8 mouse cellular contexts compared by ENCODE assay signal in genomic region chr11:30954279-30954725, GRCm38 (mm10). TPM values are rescaled to one million over a fixed set of nuclear protein-coding genes. Genes with fewer than 3 reads are reported as not detected.
DNase-seq lines count a peak whose midpoint lies in the region; ATAC-seq and TF ChIP-seq lines count a peak whose summit lies in the region.

Erlec1 (minus strand) TSS chr11:30954335.

- DNase-seq in A20 (ENCODE audit: low read depth, low spot score): peak; percentile 90
- peak; percentile 82 to 84 for DNase-seq in heart, adult 9 months (ENCODE audit: low spot score in 2 of 2)
- DNase-seq in monocyte, adult 2 months (ENCODE audit: low read depth in 1 of 2, low spot score in 2 of 2): peak; percentile 27 to 66
- peak; percentile 87 to 88 for DNase-seq in spleen, postnatal 36 days (ENCODE audit: low spot score in 2 of 2)

- ATAC-seq in kidney, embryonic 14.5 days (ENCODE audit: low FRiP score, low TSS enrichment): peak; percentile 100
- ATAC-seq in limb, embryonic 15.5 days (ENCODE audit: insufficient number of reproducible peaks, low FRiP score, low TSS enrichment, low read depth): peak; percentile 91

- H3K9ac ChIP-seq in kidney, embryonic 14.5 days (ENCODE audit: low read depth, low read length): peak within 1 kb of the TSS; percentile 81
- H3K9ac ChIP-seq in limb, embryonic 15.5 days: peak within 1 kb of the TSS; percentile 79

- peak within 1 kb of the TSS; percentile 92 for H3K4me3 ChIP-seq in bone marrow macrophage, adult 2 months (ENCODE audit: insufficient read depth, low read length)
- H3K4me3 ChIP-seq in embryonic fibroblast, embryonic 13.5 days (ENCODE audit: insufficient read depth, low read length): peak within 1 kb of the TSS; percentile 98
- H3K4me3 ChIP-seq in kidney, embryonic 14.5 days (ENCODE audit: low read length): peak within 1 kb of the TSS; percentile 88
- peak within 1 kb of the TSS; percentile 81 for H3K4me3 ChIP-seq in limb, embryonic 15.5 days

- peak within 1 kb of the TSS; percentile 70 for H3K4me2 ChIP-seq in kidney, embryonic 14.5 days (replicated peaks; ENCODE audit: low read depth, low read length)
- H3K4me2 ChIP-seq in limb, embryonic 15.5 days: peak within 1 kb of the TSS; percentile 53

- H3K27ac ChIP-seq in bone marrow macrophage, adult 2 months (ENCODE audit: insufficient read depth, low read depth, low read length): peak within 1 kb of the TSS; percentile 50
- peak within 1 kb of the TSS; percentile 69 for H3K27ac ChIP-seq in embryonic fibroblast, embryonic 13.5 days (ENCODE audit: insufficient read depth, low read length)
- peak within 1 kb of the TSS; percentile 84 for H3K27ac ChIP-seq in kidney, embryonic 14.5 days (ENCODE audit: low read depth, low read length)
- H3K27ac ChIP-seq in limb, embryonic 15.5 days: peak within 1 kb of the TSS; percentile 88

- peaks cover 4% of the 10 kb centered on the region; the same call in 1 of the 2 replicates for H3K4me1 ChIP-seq in bone marrow macrophage, adult 2 months (ENCODE audit: control insufficient read depth, insufficient read depth, low read length)
- H3K4me1 ChIP-seq in embryonic fibroblast, embryonic 13.5 days (ENCODE audit: control insufficient read depth, insufficient read depth, low read length): no peaks in the 10 kb centered on the region
- H3K4me1 ChIP-seq in kidney, embryonic 14.5 days (ENCODE audit: control insufficient read depth, insufficient read depth, low read length): peaks cover 10% of the 10 kb centered on the region; the same call in 1 of the 2 replicates
- peaks cover 7% of the 10 kb centered on the region; the same call in 1 of the 2 replicates for H3K4me1 ChIP-seq in limb, embryonic 15.5 days

- TF ChIP-seq POLR2A in bone marrow macrophage, adult 2 months (IDR thresholded peaks at IDR 0.05; ENCODE audit: borderline replicate concordance, low read depth, low read length): no peak
- TF ChIP-seq POLR2A in embryonic fibroblast, embryonic 13.5 days (IDR thresholded peaks at IDR 0.05; ENCODE audit: low read depth, low read length): peak; percentile 76

- no peaks in the 10 kb centered on the region for H3K27me3 ChIP-seq in kidney, embryonic 14.5 days (ENCODE audit: control insufficient read depth, insufficient read depth, low read length)
- no peaks in the 10 kb centered on the region for H3K27me3 ChIP-seq in limb, embryonic 15.5 days

- peaks cover 24% of the 10 kb centered on the region for H3K36me3 ChIP-seq in kidney, embryonic 14.5 days (ENCODE audit: control insufficient read depth, insufficient read depth, low read length)
- peaks cover 14% of the 10 kb centered on the region for H3K36me3 ChIP-seq in limb, embryonic 15.5 days

- no peak for TF ChIP-seq CTCF in bone marrow macrophage, adult 2 months (IDR thresholded peaks at IDR 0.05; ENCODE audit: low read depth, low read length)
- TF ChIP-seq CTCF in embryonic fibroblast, embryonic 13.5 days (IDR thresholded peaks at IDR 0.05; ENCODE audit: borderline replicate concordance, insufficient read depth, low read length): no peak

- WGBS in kidney, embryonic 14.5 days: under 1% methylated on average over 40 of the region's 40 CpGs
- WGBS in limb, embryonic 15.5 days: under 1% methylated on average over 40 of the region's 40 CpGs

- H3K9me3 ChIP-seq in kidney, embryonic 14.5 days (ENCODE audit: control insufficient read depth, low read length): peaks cover 11% of the 10 kb centered on the region
- peaks cover 6% of the 10 kb centered on the region; the same call in 1 of the 2 replicates for H3K9me3 ChIP-seq in limb, embryonic 15.5 days

RNA-seq across cellular contexts. Expression of gene Erlec1, which starts in this region (rescaled TPM):
- polyA plus RNA-seq in bone marrow macrophage, adult 2 months (2012; ENCODE audit: insufficient read depth, insufficient read length, missing spikeins): 50.7 and 52.9 TPM in 2 replicates
- polyA plus RNA-seq in embryonic fibroblast, embryonic 13.5 days (2011; ENCODE audit: insufficient read length, low read depth, missing spikeins): 103 and 108 TPM in 2 replicates
- polyA plus RNA-seq in kidney, embryonic 14.5 days (2014; fragmentation: Nextera tagmentation; extraction: Ambion mirVana): 13.9 and 14.9 TPM in 2 replicates
- polyA plus RNA-seq in limb, embryonic 15.5 days (2015; fragmentation: Nextera tagmentation; extraction: Ambion mirVana): 10.0 and 12.9 TPM in 2 replicates

Comparison
In these comparisons a context has a peak if more than half of its experiments do, and no peak if none do; other contexts are left out.
1. Peak in every context shown above with its lines: DNase-seq, ATAC-seq, H3K4me3 ChIP-seq and H3K27ac ChIP-seq.